Mouse (Mus musculus) thymus, adult 2 months (tissue): ENCODE results near the gene H2-DMb1.

Experiments used
- CTCF ChIP-seq: fragments of 200-500 bp; IDR thresholded peaks from 2 replicates; pipeline ENCODE4 v1.5.1; 2012; ENCODE audit warnings: mild to moderate bottlenecking, control low read depth, low read length, moderate library complexity, borderline replicate concordance; ENCODE audit not compliant: control insufficient read depth, poor library complexity, insufficient read depth; ENCODE audit errors: extremely low read depth
- POLR2A ChIP-seq: fragments of 200-500 bp; IDR thresholded peaks from 2 replicates; pipeline ENCODE4 v1.6.1; 2012; ENCODE audit warnings: mild to moderate bottlenecking, low read length, control low read depth, moderate library complexity; ENCODE audit not compliant: control insufficient read depth, poor library complexity, insufficient read depth; ENCODE audit errors: extremely low read depth

DNA sequence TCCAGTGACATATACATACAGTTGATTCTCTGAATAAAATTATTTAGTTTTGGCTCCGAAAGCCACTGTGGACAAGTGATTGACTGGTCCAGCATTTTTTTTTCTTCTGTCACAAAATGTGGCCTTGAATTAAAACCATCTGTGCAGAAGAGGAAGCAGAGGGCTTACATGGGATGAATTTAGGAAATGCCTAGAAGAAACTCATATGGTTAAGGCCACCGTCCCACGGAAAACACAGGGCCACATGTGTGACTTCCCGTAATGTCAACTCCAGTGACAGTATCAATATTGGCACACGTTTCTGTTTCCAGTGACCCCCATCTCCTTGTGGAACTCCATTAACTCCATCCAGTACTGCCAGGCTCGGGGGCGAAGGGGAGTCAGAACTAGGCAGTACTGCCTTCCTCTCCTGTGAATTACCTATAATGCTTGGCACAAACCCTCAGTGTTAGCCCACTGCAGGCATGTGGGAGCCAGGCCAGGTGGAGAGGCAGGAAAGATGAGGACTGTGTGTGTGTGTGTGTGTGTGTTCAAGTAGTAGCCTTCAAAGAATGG lies 10.3 kb upstream of the H2-DMb1 start:
- TF ChIP-seq CTCF, result no peak
- TF ChIP-seq POLR2A, result no peak
